Mouse (Mus musculus): ENCODE results near the gene Adipor2. TPM values are rescaled to one million over a fixed set of nuclear protein-coding genes. Genes with fewer than 3 reads are reported as not detected.

Gene Adipor2
- total RNA-seq (2014; rRNA removed) = 39.0 and 42.5 TPM in 2 replicates
- 25.3 and 26.6 TPM in 2 replicates for polyA plus RNA-seq (2015; fragmentation: Nextera tagmentation; extraction: Ambion mirVana)

DNA sequence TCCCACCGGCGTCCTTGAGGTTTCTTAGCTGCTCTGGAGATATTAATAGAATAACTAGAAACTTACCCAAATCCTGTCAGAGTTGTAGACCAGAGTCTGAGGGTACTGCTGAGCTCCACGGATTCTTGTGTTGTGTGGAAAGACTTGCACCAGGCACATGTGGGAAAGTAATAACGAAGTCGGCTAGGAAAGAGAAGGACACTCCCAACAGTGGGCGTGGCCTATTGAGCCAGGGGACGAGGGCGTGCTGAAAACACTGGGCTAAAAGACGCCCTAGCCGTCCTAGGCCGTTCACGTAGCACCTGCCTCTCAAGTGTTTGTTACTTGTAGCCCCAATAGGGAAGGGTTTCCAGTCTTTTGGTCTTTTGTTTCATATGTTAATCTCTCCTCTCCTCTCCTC lies at the start of gene Adipor2:
Adipor2 (minus strand) TSS at position 351 of the 400 bp plus-strand sequence.
- no peak for ATAC-seq (ENCODE audit: low FRiP score)
- no peak within 1 kb of the TSS for H3K9ac ChIP-seq (replicated peaks; ENCODE audit: low read length, poor library complexity, severe bottlenecking)
- peaks cover 3% of the 10 kb centered on the region; the same call in 1 of the 2 replicates for H3K4me1 ChIP-seq (ENCODE audit: insufficient read depth, low read length)
- no peak within 1 kb of the TSS for H3K4me3 ChIP-seq (ENCODE audit: low read depth, low read length)
- H3K36me3 ChIP-seq (ENCODE audit: insufficient read depth, low read length) = no peaks in the 10 kb centered on the region
- H3K9me3 ChIP-seq (ENCODE audit: low read length) = no peaks in the 10 kb centered on the region
- H3K27me3 ChIP-seq (ENCODE audit: insufficient read depth, low read length) = no peaks in the 10 kb centered on the region; the same call in 1 of the 2 replicates
- DNase-seq (ENCODE audit: low spot score) = no peak
- TF ChIP-seq CTCF (IDR thresholded peaks at IDR 0.05) = no peak
- no peak within 1 kb of the TSS for H3K27ac ChIP-seq (ENCODE audit: low read depth, low read length)
- 10% methylated on average over 12 of the region's 12 CpGs for WGBS
- H3K4me2 ChIP-seq (ENCODE audit: low read depth, low read length, poor library complexity, severe bottlenecking) = no peak within 1 kb of the TSS

DNA sequence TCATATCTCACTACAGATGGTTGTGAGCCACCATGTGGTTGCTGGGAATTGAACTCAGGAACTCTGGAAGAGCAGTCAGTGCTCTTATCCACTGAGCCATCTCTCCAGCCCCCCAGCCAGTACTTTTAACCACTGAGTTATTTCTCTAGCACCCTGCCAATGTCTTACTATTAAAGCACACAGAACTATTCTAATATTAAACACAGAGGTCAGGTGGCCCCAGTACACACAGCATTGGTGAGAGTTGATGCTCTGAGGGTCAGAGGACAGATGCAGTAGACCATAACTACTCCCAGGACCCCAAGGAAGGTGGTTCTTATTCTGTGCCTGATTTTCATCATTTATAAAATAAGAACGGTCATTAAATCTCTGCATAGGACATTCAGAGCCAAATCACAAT lies 48.7 kb upstream of the Adipor2 start:
- Histone ChIP-seq H3K4me3 (ENCODE audit: low read depth, low read length) (no peak overlapping the region), H3K9me3 (ENCODE audit: low read length) (no peaks in the 10 kb centered on the region), H3K9ac (replicated peaks; ENCODE audit: low read length, poor library complexity, severe bottlenecking) (no peak overlapping the region), H3K4me1 (ENCODE audit: insufficient read depth, low read length) (no peaks in the 10 kb centered on the region), H3K27ac (ENCODE audit: low read depth, low read length) (no peak overlapping the region), H3K27me3 (ENCODE audit: insufficient read depth, low read length) (no peaks in the 10 kb centered on the region), H3K4me2 (ENCODE audit: low read depth, low read length, poor library complexity, severe bottlenecking) (no peak overlapping the region), H3K36me3 (ENCODE audit: insufficient read depth, low read length) (no peaks in the 10 kb centered on the region)
- 94% methylated on average over 1 of the region's 1 CpGs for WGBS
- no peak for DNase-seq (ENCODE audit: low spot score)
- TF ChIP-seq CTCF (IDR thresholded peaks at IDR 0.05) = no peak
- no peak for ATAC-seq (ENCODE audit: low FRiP score)

DNA sequence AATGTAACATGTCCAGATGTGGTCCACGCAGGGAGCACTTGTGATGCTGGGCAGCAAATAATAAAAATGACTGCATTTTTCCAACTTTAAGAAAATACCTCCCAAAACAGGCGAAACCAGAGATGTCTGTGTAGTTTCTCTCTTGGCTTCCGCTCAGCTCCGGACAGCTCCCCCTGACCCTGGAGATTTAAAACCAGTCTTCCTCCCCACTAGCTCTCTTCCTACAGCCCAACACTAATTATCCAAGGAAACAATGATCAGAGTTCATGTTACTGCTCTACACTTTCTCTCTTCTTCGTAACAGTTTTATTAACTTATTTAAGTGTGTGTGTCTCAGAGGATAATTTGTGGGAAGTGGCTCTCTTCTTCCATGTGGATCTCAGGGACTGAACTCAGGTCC lies 42.9 kb upstream of the Adipor2 start:
- DNase-seq (ENCODE audit: low spot score) = no peak
- no peak overlapping the region for H3K27ac ChIP-seq (ENCODE audit: low read depth, low read length)
- no peak for TF ChIP-seq CTCF (IDR thresholded peaks at IDR 0.05)
- H3K4me2 ChIP-seq (ENCODE audit: low read depth, low read length, poor library complexity, severe bottlenecking) = no peak overlapping the region
- H3K4me3 ChIP-seq (ENCODE audit: low read depth, low read length) = no peak overlapping the region
- ATAC-seq (ENCODE audit: low FRiP score) = no peak
- H3K27me3 ChIP-seq (ENCODE audit: insufficient read depth, low read length) = no peaks in the 10 kb centered on the region
- no peaks in the 10 kb centered on the region for H3K4me1 ChIP-seq (ENCODE audit: insufficient read depth, low read length)
- WGBS = 82% methylated on average over 5 of the region's 5 CpGs
- no peak overlapping the region for H3K9ac ChIP-seq (replicated peaks; ENCODE audit: low read length, poor library complexity, severe bottlenecking)
- no peaks in the 10 kb centered on the region for H3K9me3 ChIP-seq (ENCODE audit: low read length)
- H3K36me3 ChIP-seq (ENCODE audit: insufficient read depth, low read length) = no peaks in the 10 kb centered on the region

DNA sequence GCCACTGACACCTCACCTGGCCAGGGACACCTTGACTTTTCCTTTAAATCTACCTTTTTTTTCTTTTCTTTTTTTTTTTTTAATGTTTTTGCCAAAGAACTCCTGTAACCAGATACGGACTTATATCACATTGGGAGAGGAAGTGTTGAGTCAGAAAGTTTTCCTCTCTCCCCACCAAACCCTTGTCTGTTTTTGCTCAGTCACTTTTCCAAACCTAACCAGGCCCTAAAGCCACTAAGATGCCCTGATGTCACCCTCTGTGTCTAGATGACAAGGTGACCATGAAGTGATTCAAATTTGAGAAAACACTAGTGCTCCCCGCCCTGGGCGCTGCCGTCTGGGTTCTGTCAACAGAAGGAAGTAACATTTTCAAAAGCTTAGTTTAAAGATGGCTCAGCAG lies 41.5 kb upstream of the Adipor2 start:
- no peak for ATAC-seq (ENCODE audit: low FRiP score)
- 92% methylated on average over 4 of the region's 4 CpGs for WGBS
- Histone ChIP-seq H3K27me3 (ENCODE audit: insufficient read depth, low read length) (no peaks in the 10 kb centered on the region), H3K36me3 (ENCODE audit: insufficient read depth, low read length) (no peaks in the 10 kb centered on the region), H3K4me3 (ENCODE audit: low read depth, low read length) (no peak overlapping the region), H3K4me1 (ENCODE audit: insufficient read depth, low read length) (no peaks in the 10 kb centered on the region), H3K27ac (ENCODE audit: low read depth, low read length) (no peak overlapping the region), H3K9me3 (ENCODE audit: low read length) (no peaks in the 10 kb centered on the region), H3K4me2 (ENCODE audit: low read depth, low read length, poor library complexity, severe bottlenecking) (no peak overlapping the region), H3K9ac (replicated peaks; ENCODE audit: low read length, poor library complexity, severe bottlenecking) (no peak overlapping the region)
- DNase-seq (ENCODE audit: low spot score) = no peak
- TF ChIP-seq CTCF (IDR thresholded peaks at IDR 0.05) = no peak

DNA sequence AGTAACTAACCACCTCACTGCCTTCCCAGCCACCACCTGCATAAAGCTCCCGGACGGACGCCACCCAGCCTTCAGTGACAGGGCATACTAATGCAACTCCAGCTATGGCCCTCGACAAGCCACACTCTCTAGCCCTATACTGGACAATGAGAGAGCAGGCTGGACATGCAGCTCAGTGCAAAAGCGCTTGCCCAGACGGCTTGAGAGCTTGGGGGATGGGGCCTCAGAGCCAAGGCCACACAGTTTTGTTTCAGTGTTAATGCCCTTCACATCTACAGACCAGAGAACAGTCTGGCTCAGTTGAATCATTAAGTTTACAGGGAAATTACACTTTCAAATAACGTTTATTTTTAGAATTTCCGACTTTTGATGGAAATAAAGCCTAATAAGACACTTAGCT lies 40.7 kb upstream of the Adipor2 start:
- no peaks in the 10 kb centered on the region for H3K9me3 ChIP-seq (ENCODE audit: low read length)
- WGBS = 64% methylated on average over 8 of the region's 8 CpGs
- H3K27ac ChIP-seq (ENCODE audit: low read depth, low read length) = no peak overlapping the region
- DNase-seq (ENCODE audit: low spot score) (no peak), ATAC-seq (ENCODE audit: low FRiP score) (no peak)
- H3K4me1 ChIP-seq (ENCODE audit: insufficient read depth, low read length) = no peaks in the 10 kb centered on the region
- H3K4me2 ChIP-seq (ENCODE audit: low read depth, low read length, poor library complexity, severe bottlenecking) = no peak overlapping the region
- H3K4me3 ChIP-seq (ENCODE audit: low read depth, low read length) = no peak overlapping the region
- no peak for TF ChIP-seq CTCF (IDR thresholded peaks at IDR 0.05)
- H3K36me3 ChIP-seq (ENCODE audit: insufficient read depth, low read length) = no peaks in the 10 kb centered on the region
- H3K27me3 ChIP-seq (ENCODE audit: insufficient read depth, low read length) = no peaks in the 10 kb centered on the region
- no peak overlapping the region for H3K9ac ChIP-seq (replicated peaks; ENCODE audit: low read length, poor library complexity, severe bottlenecking)

DNA sequence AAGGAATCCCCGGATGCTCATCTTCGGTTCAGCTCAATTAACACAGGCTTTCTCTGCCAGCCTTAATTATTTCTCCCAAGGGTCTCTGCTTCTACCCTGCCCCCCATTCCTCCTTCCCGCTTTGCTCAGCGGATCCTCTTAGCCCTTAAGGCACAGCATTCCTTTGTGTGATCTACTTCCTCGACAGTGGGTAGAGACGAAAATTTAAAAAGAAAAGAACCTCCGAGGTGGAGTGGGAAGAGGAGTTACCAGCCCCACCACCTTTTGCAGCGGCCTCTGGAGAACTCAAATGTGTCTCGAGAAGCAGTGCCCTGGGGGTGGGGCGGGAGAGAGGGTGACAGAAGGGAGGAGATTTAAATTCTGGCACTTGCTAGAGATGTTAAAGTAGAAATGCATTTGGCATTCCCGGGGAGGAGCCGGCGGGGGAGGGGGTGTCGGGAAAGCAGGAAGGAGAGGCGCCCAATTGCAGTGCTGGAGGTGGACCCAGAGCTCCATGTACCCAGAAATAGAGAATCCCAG lies 34.5 kb upstream of the Adipor2 start:
- H3K9me3 ChIP-seq (ENCODE audit: low read length) = no peaks in the 10 kb centered on the region
- no peaks in the 10 kb centered on the region for H3K27me3 ChIP-seq (ENCODE audit: insufficient read depth, low read length)
- WGBS = 1% methylated on average over 15 of the region's 15 CpGs
- peak; percentile 66 for ATAC-seq (ENCODE audit: low FRiP score)
- H3K4me3 ChIP-seq (ENCODE audit: low read depth, low read length) = peak overlapping the region; percentile 34
- TF ChIP-seq CTCF (IDR thresholded peaks at IDR 0.05) = no peak
- H3K36me3 ChIP-seq (ENCODE audit: insufficient read depth, low read length) = no peaks in the 10 kb centered on the region
- peak overlapping the region; percentile 64 for H3K27ac ChIP-seq (ENCODE audit: low read depth, low read length)
- peak overlapping the region; percentile 64 for H3K4me2 ChIP-seq (ENCODE audit: low read depth, low read length, poor library complexity, severe bottlenecking)
- H3K9ac ChIP-seq (replicated peaks; ENCODE audit: low read length, poor library complexity, severe bottlenecking) = peak overlapping the region; percentile 51
- peaks cover 2% of the 10 kb centered on the region; the same call in 1 of the 2 replicates for H3K4me1 ChIP-seq (ENCODE audit: insufficient read depth, low read length)
- peak; percentile 78 for DNase-seq (ENCODE audit: low spot score)

All from midbrain, postnatal 0 days (tissue).